Mouse (Mus musculus): Measurements from ENCODE around the gene Ang6. TPM values are rescaled to one million over a fixed set of nuclear protein-coding genes. Genes with fewer than 3 reads are reported as not detected.
"Not testable (repeated sequence)": the region's sequence is repeated elsewhere in the genome, so short reads cannot be mapped to it uniquely, and the experiment has no call there.

The Ang6 gene
- polyA plus RNA-seq (2015; fragmentation: Nextera tagmentation; extraction: Ambion mirVana), result not detected in 2 replicates

DNA sequence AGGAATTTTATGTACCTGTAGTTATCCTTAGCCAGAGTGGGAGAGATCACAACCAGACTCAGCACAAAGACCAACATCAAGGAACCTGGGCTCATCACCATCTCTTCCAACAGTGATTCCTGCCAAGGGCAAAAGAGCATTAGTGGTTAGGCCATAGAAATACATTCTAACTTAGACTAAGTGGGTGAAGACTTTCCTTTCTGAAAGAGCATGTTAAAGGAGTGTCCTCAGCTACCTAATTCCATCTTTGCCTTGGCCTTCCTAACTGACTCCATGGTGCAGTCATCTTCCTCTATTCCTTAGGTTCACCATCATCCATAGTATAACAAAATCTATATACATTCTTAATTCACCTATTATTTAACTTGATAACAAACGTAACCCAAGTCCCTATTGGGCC is at the start of gene Ang6:
Ang6 (minus strand) TSS at position 101 of the 400 bp plus-strand sequence.
- no peaks in the 10 kb centered on the region for H3K27me3 ChIP-seq (replicated peaks; ENCODE audit: insufficient read depth, low read length)
- ATAC-seq, result no peak
- TF ChIP-seq CTCF (IDR thresholded peaks at IDR 0.05) (no peak), EP300 (IDR thresholded peaks at IDR 0.05) (no peak)
- no peak within 1 kb of the TSS for H3K9ac ChIP-seq (replicated peaks; ENCODE audit: low read depth)
- H3K4me2 ChIP-seq (replicated peaks; ENCODE audit: low read depth, low read length), result no peak within 1 kb of the TSS
- no peaks in the 10 kb centered on the region for H3K4me1 ChIP-seq (ENCODE audit: insufficient read depth, low read depth, low read length)
- no peaks in the 10 kb centered on the region for H3K36me3 ChIP-seq (ENCODE audit: insufficient read depth, low read length)
- no peak within 1 kb of the TSS for H3K27ac ChIP-seq (ENCODE audit: low read length)
- no peak for DNase-seq (ENCODE audit: low spot score)
- no peak within 1 kb of the TSS for H3K4me3 ChIP-seq (ENCODE audit: low read depth, low read length)
- WGBS, result 85% methylated on average over 1 of the region's 1 CpGs
- no peaks in the 10 kb centered on the region for H3K9me3 ChIP-seq (ENCODE audit: low read length)

DNA sequence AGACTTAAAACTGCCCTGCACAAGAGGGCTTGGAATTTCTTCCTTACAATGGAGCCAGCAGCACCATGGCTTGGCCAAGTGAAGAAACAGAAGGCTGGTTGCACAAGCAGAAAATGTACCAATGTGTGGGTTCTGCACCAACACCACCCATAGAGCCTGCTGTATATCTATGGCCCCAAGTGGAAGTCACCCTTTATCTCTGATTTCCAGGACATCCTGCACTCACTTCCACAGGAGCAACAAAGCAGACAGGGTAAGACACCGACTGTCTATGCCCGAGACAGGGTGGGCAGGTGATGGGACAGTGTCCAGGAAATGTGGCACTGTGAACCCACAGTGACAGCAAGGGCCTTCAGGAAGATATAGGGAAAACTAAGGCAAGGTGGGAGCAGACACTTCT is 44.5 kb upstream of the Ang6 start:
- not testable (repeated sequence) for H3K9ac ChIP-seq (replicated peaks; ENCODE audit: low read depth); H3K27ac ChIP-seq (ENCODE audit: low read length); H3K4me2 ChIP-seq (replicated peaks; ENCODE audit: low read depth, low read length); H3K36me3 ChIP-seq (ENCODE audit: insufficient read depth, low read length); H3K4me1 ChIP-seq (ENCODE audit: insufficient read depth, low read depth, low read length); ATAC-seq; DNase-seq (ENCODE audit: low spot score); H3K4me3 ChIP-seq (ENCODE audit: low read depth, low read length); H3K27me3 ChIP-seq (replicated peaks; ENCODE audit: insufficient read depth, low read length); H3K9me3 ChIP-seq (ENCODE audit: low read length)
- WGBS, result 67% methylated on average over 2 of the region's 2 CpGs

DNA sequence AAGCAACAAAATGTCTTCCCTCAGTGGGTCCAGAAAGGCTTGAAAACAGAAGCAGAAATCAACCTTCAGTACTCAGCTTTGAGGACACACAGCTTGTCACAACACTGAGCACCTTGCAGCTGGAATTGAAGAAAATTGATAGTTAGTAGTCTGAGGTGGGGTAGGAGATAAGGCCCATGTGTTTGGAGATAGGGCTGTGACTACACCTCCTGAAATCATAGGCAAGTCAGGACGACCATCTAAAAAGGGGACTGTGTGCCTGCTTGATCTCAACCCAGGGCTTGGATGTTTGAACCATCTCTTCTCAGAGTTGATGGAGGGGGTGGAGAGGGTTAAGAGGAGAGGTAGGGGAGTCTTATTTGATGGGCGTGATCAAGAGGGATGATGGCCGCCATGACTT is 29.8 kb upstream of the Ang6 start:
- H3K36me3 ChIP-seq (ENCODE audit: insufficient read depth, low read length); H3K4me1 ChIP-seq (ENCODE audit: insufficient read depth, low read depth, low read length); H3K9ac ChIP-seq (replicated peaks; ENCODE audit: low read depth); H3K27me3 ChIP-seq (replicated peaks; ENCODE audit: insufficient read depth, low read length); H3K4me2 ChIP-seq (replicated peaks; ENCODE audit: low read depth, low read length); ATAC-seq; DNase-seq (ENCODE audit: low spot score); H3K27ac ChIP-seq (ENCODE audit: low read length); H3K9me3 ChIP-seq (ENCODE audit: low read length); H3K4me3 ChIP-seq (ENCODE audit: low read depth, low read length): not testable (repeated sequence)
- WGBS, result 50% methylated on average over 1 of the region's 3 CpGs

DNA sequence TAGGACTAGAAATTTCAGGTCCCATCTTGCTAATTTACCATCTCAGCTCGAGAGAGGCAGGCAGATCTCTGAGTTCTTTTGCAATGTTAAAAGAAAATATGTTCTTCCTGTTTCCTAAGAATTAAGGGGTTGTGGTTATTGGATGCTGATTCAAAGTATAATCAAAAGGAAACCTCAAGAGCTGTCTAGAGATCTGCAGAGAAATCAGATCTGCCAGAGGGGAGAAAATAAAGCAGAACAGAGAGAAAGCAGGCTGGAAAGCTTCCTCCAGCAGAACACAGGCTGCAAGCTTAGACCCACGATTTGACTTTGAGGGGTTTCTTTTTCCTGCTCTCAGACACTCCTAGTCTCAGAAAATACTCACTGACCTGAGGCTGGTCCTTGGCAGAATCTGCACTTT is 7.6 kb upstream of the Ang6 start:
- H3K4me3 ChIP-seq (ENCODE audit: low read depth, low read length); H3K4me2 ChIP-seq (replicated peaks; ENCODE audit: low read depth, low read length); H3K36me3 ChIP-seq (ENCODE audit: insufficient read depth, low read length); H3K9me3 ChIP-seq (ENCODE audit: low read length); H3K9ac ChIP-seq (replicated peaks; ENCODE audit: low read depth); DNase-seq (ENCODE audit: low spot score); H3K4me1 ChIP-seq (ENCODE audit: insufficient read depth, low read depth, low read length); ATAC-seq; H3K27me3 ChIP-seq (replicated peaks; ENCODE audit: insufficient read depth, low read length); H3K27ac ChIP-seq (ENCODE audit: low read length): not testable (repeated sequence)
- 25% methylated on average over 2 of the region's 2 CpGs for WGBS

DNA sequence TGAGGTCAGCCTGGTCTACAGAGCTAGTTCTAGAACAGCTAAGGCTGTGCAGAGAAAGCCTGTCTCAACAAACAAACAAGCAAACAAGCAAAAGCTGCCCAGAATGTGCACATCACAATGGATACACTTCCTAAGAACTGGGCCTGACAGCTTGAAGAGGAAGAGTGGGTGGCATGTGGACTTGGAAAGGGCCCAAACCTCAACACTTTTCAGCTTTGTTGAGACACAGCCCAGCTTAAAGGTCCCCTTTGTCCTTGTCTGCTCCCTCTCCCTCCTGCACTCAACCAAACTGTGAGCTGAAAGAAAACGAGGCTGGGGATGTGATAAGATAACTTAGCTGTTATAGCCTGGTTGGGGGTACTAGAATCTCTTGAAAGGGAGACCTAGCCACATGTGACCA is 6.0 kb upstream of the Ang6 start:
- ATAC-seq, result not testable (repeated sequence)

DNA sequence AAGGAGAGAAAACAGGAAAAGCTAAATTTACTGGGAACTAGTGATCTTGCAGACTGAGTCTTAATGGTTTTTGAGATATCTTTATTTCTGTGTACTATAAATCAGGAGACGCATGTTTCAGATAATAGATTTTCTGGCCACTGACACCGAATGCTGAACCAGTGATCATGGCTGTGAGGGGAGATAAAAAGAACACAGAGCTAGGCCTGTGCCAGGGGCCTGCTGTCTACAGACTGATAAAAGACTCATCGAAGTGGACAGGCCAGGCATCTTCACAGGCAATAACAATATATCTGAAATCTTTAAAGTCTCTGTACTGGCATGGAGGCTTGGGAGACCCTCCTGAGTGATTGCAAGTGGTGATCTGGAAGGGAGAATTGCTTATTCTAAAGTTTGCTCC is 469 bp downstream of the Ang6 start:
- H3K27me3 ChIP-seq (replicated peaks; ENCODE audit: insufficient read depth, low read length), result no peaks in the 10 kb centered on the region
- WGBS, result 53% methylated on average over 3 of the region's 3 CpGs
- TF ChIP-seq EP300 (IDR thresholded peaks at IDR 0.05), result no peak
- no peak for TF ChIP-seq CTCF (IDR thresholded peaks at IDR 0.05)
- H3K9ac ChIP-seq (replicated peaks; ENCODE audit: low read depth), result no peak overlapping the region
- H3K27ac ChIP-seq (ENCODE audit: low read length), result no peak overlapping the region
- no peaks in the 10 kb centered on the region for H3K4me1 ChIP-seq (ENCODE audit: insufficient read depth, low read depth, low read length)
- no peaks in the 10 kb centered on the region for H3K9me3 ChIP-seq (ENCODE audit: low read length)
- no peak for DNase-seq (ENCODE audit: low spot score)
- ATAC-seq, result no peak
- no peak overlapping the region for H3K4me3 ChIP-seq (ENCODE audit: low read depth, low read length)
- no peaks in the 10 kb centered on the region for H3K36me3 ChIP-seq (ENCODE audit: insufficient read depth, low read length)
- no peak overlapping the region for H3K4me2 ChIP-seq (replicated peaks; ENCODE audit: low read depth, low read length)

More for the DNA sequence above, 6.0 kb upstream of the Ang6 start:
- not testable (repeated sequence) for H3K4me2 ChIP-seq (replicated peaks; ENCODE audit: low read depth, low read length); H3K9ac ChIP-seq (replicated peaks; ENCODE audit: low read depth); H3K27me3 ChIP-seq (replicated peaks; ENCODE audit: insufficient read depth, low read length); H3K9me3 ChIP-seq (ENCODE audit: low read length); H3K4me3 ChIP-seq (ENCODE audit: low read depth, low read length); H3K36me3 ChIP-seq (ENCODE audit: insufficient read depth, low read length); DNase-seq (ENCODE audit: low spot score); H3K4me1 ChIP-seq (ENCODE audit: insufficient read depth, low read depth, low read length); H3K27ac ChIP-seq (ENCODE audit: low read length)
- no CpG with 5 or more reads among the region's 1 CpGs for WGBS

DNA sequence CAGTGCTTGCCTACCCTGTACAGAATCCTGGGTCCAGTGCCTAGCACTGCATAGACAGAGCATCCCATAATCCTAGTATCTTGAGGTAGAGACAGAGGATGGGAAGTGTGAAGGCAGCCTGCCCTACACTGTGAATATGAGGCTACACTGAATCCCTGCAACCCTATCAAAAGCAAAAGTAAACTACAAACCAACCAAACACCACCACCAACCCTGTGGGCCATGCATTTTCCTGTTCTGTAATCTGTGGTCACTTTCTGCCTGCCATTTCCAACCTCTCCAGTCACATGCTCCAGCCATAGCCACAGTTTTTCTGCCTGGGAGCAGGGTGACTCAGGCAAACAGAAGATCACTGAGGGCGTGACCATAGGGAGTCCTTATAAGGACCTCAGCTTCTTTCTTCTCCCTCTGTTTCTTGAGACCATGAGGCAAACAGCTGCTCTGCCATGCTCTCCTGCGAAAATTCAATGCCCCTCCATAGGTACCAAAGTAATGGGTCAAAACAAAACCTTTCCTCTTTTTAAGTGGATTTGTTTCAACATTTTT is 3.5 kb downstream of the Ang6 start:
- not testable (repeated sequence) for H3K4me2 ChIP-seq (replicated peaks; ENCODE audit: low read depth, low read length); DNase-seq (ENCODE audit: low spot score); H3K9me3 ChIP-seq (ENCODE audit: low read length); H3K9ac ChIP-seq (replicated peaks; ENCODE audit: low read depth); H3K27me3 ChIP-seq (replicated peaks; ENCODE audit: insufficient read depth, low read length); H3K4me3 ChIP-seq (ENCODE audit: low read depth, low read length); ATAC-seq; H3K36me3 ChIP-seq (ENCODE audit: insufficient read depth, low read length); H3K4me1 ChIP-seq (ENCODE audit: insufficient read depth, low read depth, low read length); H3K27ac ChIP-seq (ENCODE audit: low read length)
- 81% methylated on average over 2 of the region's 2 CpGs for WGBS

Measured in lung, postnatal 0 days (tissue).